Mouse (Mus musculus): Measurements from ENCODE around the gene Mb21d2.

- TF ChIP-seq CTCF (IDR thresholded peaks at IDR 0.05; ENCODE audit: extremely low read depth, insufficient read depth, low read length) (no peak), POLR2A (IDR thresholded peaks at IDR 0.05; ENCODE audit: extremely low read depth, insufficient read depth, low read length) (no peak)
Measured at GRCm38 (mm10) chr16:28882687-28883428, 46.6 kb downstream of the Mb21d2 start.

All from cortical plate, adult 2 months (tissue).